Mouse (Mus musculus) bone marrow, adult 2 months (tissue): Measurements from ENCODE around the gene BC004004.

Experiments
- CTCF ChIP-seq: fragments of 200-500 bp; IDR thresholded peaks from 2 replicates; pipeline ENCODE4 v1.5.1; 2011; ENCODE audit warnings: low read length, control low read depth; ENCODE audit not compliant: control insufficient read depth, insufficient read depth
- POLR2A ChIP-seq: fragments of 200-500 bp; IDR thresholded peaks from 2 replicates; pipeline ENCODE4 v1.6.1; 2011; ENCODE audit warnings: low read depth, mild to moderate bottlenecking, control low read depth, low read length, borderline replicate concordance; ENCODE audit not compliant: control insufficient read depth

DNA sequence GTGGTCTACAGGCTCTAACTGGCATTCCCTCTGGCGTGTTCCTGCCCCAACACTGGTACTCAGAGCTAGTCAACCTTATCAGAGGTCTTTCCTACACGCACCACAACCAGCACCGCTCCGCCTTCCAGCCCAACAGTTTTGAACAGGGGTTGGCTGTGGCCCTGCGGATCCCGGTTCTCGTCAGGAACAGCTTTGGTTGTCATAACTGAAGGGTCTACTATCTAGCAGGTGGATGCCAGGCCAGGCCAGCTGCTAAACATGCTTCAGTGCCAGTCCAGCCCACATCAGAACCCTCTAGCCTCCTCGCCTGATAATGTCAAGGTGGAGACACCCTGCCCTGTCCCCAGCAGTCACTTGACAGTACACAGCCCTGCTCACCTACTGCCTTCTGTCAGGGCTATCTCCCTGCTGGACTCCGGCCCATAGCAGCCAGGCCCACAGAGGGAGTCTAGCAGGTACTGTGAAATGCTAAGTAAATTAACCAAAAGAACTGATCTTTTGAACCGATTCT is 11.5 kb upstream of the BC004004 start:
- TF ChIP-seq CTCF: no peak
- TF ChIP-seq POLR2A: no peak
